Mouse (Mus musculus) midbrain, embryonic 12.5 days (tissue): ENCODE data around the gene Grip1. TPM values are rescaled to one million over a fixed set of nuclear protein-coding genes. Genes with fewer than 3 reads are reported as not detected.

ENCODE experiments used
- ATAC-seq: fragments of 200-750 bp; cut with Nextera tagmentation; 2 replicates; pipeline ENCODE4 v1.8.0; 2017; ENCODE audit warnings: low read depth, moderate TSS enrichment, moderate library complexity; ENCODE audit not compliant: low FRiP score
- H3K27ac ChIP-seq: fragments of 300-500 bp; sonication (generic); replicated peaks from 2 replicates; pipeline ENCODE4 v1.5.1; 2016; ENCODE audit warnings: mild to moderate bottlenecking
- H3K27me3 ChIP-seq: fragments of 300-500 bp; sonication (generic); 2 replicates; pipeline ENCODE4 v1.6.1; 2016; ENCODE audit warnings: mild to moderate bottlenecking
- H3K36me3 ChIP-seq: fragments of 300-500 bp; sonication (generic); 2 replicates; pipeline ENCODE4 v1.6.1; 2016
- H3K4me1 ChIP-seq: fragments of 300-500 bp; sonication (generic); 2 replicates; pipeline ENCODE4 v1.6.1; 2016
- H3K4me2 ChIP-seq: fragments of 300-500 bp; sonication (generic); replicated peaks from 2 replicates; pipeline ENCODE4 v1.6.1; 2016; ENCODE audit warnings: mild to moderate bottlenecking, moderate library complexity
- H3K4me3 ChIP-seq: fragments of 300-500 bp; sonication (generic); 2 replicates; pipeline ENCODE4 v1.5.1; 2016; ENCODE audit warnings: mild to moderate bottlenecking
- H3K9ac ChIP-seq: fragments of 300-500 bp; sonication (generic); replicated peaks from 2 replicates; pipeline ENCODE4 v1.6.1; 2016; ENCODE audit warnings: mild to moderate bottlenecking, moderate library complexity
- H3K9me3 ChIP-seq: fragments of 300-500 bp; sonication (generic); 2 replicates; pipeline ENCODE4 v1.6.1; 2016; ENCODE audit warnings: mild to moderate bottlenecking
- WGBS: fragments of 180-500 bp; shearing (Covaris S2); methylation state at CpG from one replicate; pipeline ENCODE4 v1.1.7; 2016; 5-methylcytosine and 5-hydroxymethylcytosine counted together
- polyA plus RNA-seq: library from polyadenylated mRNA; unstranded; fragments of >200 nt; fragmentation: Nextera tagmentation; extraction: Ambion mirVana; gene quantifications from 2 replicates; pipeline ENCODE4 v1.2.1, GENCODE M21; 2016

Gene Grip1
- polyA plus RNA-seq, 1 experiment from 2014 or later: 12.7 TPM

DNA sequence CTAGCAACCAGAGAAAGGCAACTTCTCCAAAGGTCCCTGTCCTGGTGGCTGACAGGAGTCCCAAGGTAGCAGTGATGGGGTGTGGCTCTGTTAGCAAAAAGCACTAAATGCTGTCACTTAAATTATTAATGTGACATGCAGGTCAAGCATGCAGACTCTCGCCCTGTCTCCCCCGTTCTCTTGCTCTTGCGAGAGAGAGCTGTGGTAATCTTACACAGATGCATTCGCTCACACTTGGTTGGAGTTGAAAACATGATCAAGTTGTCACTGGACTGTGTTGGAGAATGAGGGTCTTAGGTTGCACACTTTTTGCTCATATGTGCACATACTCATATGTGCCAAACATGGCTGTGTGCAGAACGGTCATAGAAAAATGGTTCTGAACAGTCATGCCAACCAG, 176.8 kb downstream of the Grip1 start:
- H3K4me3 ChIP-seq: no peak overlapping the region
- no peaks in the 10 kb centered on the region for H3K36me3 ChIP-seq
- ATAC-seq: no peak
- no peaks in the 10 kb centered on the region for H3K27me3 ChIP-seq
- H3K9ac ChIP-seq: no peak overlapping the region
- H3K9me3 ChIP-seq: no peaks in the 10 kb centered on the region
- no peak overlapping the region for H3K4me2 ChIP-seq
- no peaks in the 10 kb centered on the region for H3K4me1 ChIP-seq
- 91% methylated on average over 5 of the region's 5 CpGs for WGBS
- no peak overlapping the region for H3K27ac ChIP-seq

DNA sequence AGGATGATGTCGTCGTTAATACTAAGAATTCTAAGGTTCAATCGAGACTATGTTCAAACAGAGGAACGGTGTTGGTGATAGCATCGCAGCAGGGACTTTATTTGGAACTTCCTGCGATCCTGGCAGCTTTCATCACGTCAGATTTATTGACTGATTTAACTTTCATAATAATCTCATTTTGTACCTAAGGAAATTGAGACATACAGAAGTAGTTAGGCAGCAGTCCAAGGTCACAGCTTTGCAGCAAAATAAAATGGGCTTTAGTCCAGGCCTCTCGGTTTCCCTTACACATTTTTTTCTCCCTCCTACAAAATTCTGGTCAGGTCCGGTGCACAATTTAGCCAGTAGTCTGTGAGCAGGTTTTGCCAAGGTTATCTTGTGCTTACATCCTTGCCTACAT, 178.3 kb downstream of the Grip1 start:
- 89% methylated on average over 9 of the region's 9 CpGs for WGBS
- no peak for ATAC-seq

DNA sequence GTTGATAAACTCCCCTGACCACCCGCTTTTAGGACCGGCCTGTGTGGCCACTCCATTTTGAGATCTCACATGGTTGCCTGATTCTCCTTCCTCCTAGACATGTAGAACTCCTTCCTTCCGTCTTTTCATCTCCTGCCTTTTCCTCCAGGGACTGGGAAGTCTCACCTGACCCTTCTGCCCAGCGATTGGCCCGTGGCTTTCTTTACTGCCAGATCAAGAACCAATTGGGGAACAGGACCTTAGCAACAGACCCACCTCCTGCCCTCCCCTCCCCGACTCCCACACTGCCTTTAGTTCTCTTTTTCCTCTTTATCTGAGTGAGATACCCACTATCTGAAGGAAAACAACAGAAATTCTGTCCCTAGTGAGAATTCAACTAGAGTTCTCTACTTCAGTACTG, 180.9 kb downstream of the Grip1 start:
- Histone ChIP-seq H3K4me1 (no peaks in the 10 kb centered on the region), H3K36me3 (no peaks in the 10 kb centered on the region), H3K4me3 (no peak overlapping the region), H3K4me2 (no peak overlapping the region), H3K9ac (no peak overlapping the region), H3K27ac (no peak overlapping the region), H3K27me3 (no peaks in the 10 kb centered on the region), H3K9me3 (no peaks in the 10 kb centered on the region)
- no peak for ATAC-seq
- WGBS: 77% methylated on average over 6 of the region's 6 CpGs

More for the DNA sequence above, 178.3 kb downstream of the Grip1 start:
- Histone ChIP-seq H3K27ac (no peak overlapping the region), H3K27me3 (no peaks in the 10 kb centered on the region), H3K4me1 (no peaks in the 10 kb centered on the region), H3K4me3 (no peak overlapping the region), H3K4me2 (no peak overlapping the region), H3K36me3 (no peaks in the 10 kb centered on the region), H3K9ac (no peak overlapping the region), H3K9me3 (no peaks in the 10 kb centered on the region)

DNA sequence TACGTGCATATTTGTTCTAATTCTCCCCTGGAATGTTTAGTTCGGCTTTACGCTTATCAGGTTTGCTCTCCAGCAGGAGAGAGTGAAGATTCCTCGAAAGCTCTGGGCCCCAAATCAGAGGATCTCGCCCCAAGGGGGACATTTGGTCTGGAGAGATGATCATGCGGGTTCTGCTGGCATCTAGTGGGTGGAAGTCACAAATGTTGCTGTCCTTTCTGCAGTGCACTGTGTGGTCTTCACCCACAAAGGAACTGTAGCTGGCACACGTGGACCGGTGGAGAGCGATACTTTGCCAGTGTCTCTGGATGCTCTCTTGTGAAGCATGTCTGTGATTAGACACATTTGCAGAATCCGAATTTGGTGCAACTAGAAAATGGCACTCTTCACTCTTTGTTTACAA, 186.9 kb downstream of the Grip1 start:
- no peak overlapping the region for H3K27ac ChIP-seq
- WGBS: 84% methylated on average over 10 of the region's 10 CpGs
- ATAC-seq: no peak
- H3K4me3 ChIP-seq: no peak overlapping the region
- H3K4me2 ChIP-seq: no peak overlapping the region
- H3K9me3 ChIP-seq: no peaks in the 10 kb centered on the region
- H3K9ac ChIP-seq: no peak overlapping the region
- no peaks in the 10 kb centered on the region for H3K36me3 ChIP-seq
- peaks cover 19% of the 10 kb centered on the region for H3K4me1 ChIP-seq
- no peaks in the 10 kb centered on the region for H3K27me3 ChIP-seq

DNA sequence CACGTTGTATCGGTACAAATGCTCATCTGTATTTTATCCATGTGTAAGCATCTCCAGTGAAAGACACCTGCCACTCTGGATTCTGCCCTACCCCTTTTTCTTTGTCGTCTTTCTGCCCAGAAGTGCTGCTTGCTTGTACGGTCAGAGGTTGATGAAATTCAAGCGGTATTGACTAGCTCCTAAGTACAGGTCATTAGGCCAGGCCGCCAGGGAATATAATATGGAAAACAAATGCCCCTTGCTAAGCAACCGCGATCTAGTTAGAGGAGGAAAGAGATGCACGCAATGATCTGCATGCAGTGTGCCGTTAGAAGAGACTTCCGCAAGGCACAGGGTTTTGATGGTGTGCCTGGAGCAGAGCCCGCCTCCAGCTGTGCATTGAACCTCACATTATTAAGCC, 187.4 kb downstream of the Grip1 start:
- H3K4me2 ChIP-seq: no peak overlapping the region
- no peaks in the 10 kb centered on the region for H3K9me3 ChIP-seq
- no peaks in the 10 kb centered on the region for H3K27me3 ChIP-seq
- 55% methylated on average over 12 of the region's 12 CpGs for WGBS
- no peak overlapping the region for H3K27ac ChIP-seq
- no peak overlapping the region for H3K4me3 ChIP-seq
- no peak overlapping the region for H3K9ac ChIP-seq
- no peak for ATAC-seq
- H3K36me3 ChIP-seq: no peaks in the 10 kb centered on the region
- peaks cover 19% of the 10 kb centered on the region for H3K4me1 ChIP-seq

DNA sequence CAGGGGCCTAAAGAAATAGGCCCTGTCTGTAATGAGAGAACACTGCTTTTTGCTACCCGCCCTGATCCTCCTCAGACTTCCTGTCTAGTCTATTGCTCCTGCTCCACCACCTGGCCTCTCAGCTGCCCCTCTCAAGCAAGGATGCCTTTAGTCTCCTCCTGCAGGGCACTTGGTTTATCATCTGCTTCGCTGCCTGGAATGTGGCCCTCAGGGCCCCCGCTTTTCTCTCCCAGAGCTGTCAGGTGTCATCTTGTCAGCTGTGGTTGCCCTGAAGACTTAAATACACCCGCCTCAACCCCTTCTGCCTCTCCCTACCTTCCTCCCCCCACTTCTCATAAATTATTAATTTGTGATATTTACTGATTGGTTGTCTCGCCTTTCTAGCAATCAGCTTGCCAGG, 190.7 kb downstream of the Grip1 start:
- Histone ChIP-seq H3K36me3 (no peaks in the 10 kb centered on the region), H3K9me3 (no peaks in the 10 kb centered on the region), H3K4me2 (no peak overlapping the region), H3K4me1 (peaks cover 19% of the 10 kb centered on the region), H3K27me3 (no peaks in the 10 kb centered on the region), H3K27ac (no peak overlapping the region), H3K9ac (no peak overlapping the region), H3K4me3 (no peak overlapping the region)
- WGBS: 46% methylated on average over 5 of the region's 5 CpGs
- peak; percentile 58 for ATAC-seq

DNA sequence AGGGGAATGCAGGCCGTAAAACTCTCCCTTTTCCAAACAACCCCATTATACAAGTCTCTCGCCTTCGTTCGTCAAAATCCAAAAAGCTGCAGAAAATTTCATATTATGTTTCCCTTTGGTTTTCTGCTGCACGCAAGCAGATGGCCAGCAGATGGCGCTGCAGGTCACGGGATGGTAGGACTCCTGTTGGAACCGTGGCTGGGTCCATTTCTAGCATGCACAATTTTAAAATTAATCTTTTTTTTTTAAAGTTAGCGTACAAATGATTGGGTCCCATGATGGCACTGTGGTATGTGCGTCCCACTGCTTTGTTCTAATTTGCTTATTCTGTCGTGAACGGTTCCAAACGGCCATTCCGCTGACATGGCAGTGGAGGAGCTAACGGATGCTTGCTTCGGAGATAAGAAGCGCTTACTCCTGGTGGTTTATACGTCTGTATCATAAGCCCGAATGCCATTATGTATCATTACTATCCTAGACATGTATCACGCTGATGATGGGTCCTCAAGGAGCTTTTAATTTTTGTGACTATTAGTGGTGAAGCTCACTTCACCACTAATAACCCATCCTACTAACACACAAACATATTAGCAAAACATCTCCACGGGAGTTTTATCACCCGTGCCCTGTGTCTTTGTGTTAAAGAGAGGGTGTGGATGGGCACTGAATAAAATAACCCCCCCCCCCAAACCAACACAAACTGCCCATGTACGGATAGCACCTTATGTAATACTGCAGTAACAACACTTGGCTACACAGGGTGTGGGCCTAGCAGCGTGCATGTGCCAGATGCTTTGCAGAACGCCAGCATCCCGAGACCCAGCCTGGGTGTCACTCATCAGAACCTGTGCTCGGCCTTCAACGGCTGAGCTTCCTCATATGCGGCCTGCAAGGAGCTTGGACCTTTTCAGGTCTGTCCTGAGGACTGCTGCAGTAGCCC, 193.1 kb downstream of the Grip1 start:
- H3K27ac ChIP-seq: no peak overlapping the region
- H3K9ac ChIP-seq: no peak overlapping the region
- H3K36me3 ChIP-seq: no peaks in the 10 kb centered on the region
- peak; percentile 34; the same call in 1 of the 2 replicates for ATAC-seq
- H3K4me3 ChIP-seq: no peak overlapping the region
- WGBS: 66% methylated on average over 29 of the region's 29 CpGs
- H3K4me1 ChIP-seq: peaks cover 15% of the 10 kb centered on the region; the same call in 1 of the 2 replicates
- no peaks in the 10 kb centered on the region for H3K27me3 ChIP-seq
- no peaks in the 10 kb centered on the region for H3K9me3 ChIP-seq
- H3K4me2 ChIP-seq: no peak overlapping the region

DNA sequence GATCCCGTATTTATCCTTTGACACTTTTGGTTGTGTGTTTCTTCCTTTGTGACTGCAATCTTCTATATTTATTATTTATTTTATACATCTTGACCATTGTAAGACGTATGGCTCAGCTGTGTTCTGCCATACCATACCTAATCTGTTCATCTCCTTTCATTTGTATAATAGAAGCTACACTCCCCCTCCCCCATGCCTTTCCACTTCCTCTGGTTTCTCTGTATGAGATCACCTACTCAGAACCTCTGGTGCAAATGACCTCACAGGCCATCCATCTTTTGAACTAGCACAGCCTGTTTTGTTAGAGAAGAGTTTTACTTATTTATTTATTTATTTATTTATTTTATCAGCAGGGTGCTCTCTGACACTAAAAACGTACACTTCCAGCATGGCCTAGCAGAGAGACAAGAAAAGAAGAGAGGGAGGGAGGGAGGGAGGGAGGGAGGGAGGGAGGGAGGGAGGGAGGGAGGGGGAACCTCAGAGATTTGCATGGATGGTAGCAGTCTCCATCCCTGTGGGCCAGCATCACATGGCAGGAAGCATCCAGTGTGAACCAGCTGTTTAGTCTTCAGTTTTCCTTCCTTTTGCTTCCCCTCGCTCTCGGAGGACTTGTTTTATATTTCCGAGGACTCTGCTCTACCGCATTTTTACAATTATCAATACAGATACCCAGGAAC, 207.2 kb downstream of the Grip1 start:
- no peaks in the 10 kb centered on the region for H3K27me3 ChIP-seq
- H3K4me1 ChIP-seq: 0 out of 2 replicates have a peak, but pooled peaks cover 5% of the 10 kb centered on the region
- H3K9me3 ChIP-seq: 0 out of 2 replicates have a peak, but pooled peaks cover 6% of the 10 kb centered on the region
- no peaks in the 10 kb centered on the region for H3K36me3 ChIP-seq
- H3K4me3 ChIP-seq: no peak overlapping the region
- H3K27ac ChIP-seq: no peak overlapping the region
- no peak overlapping the region for H3K9ac ChIP-seq
- H3K4me2 ChIP-seq: no peak overlapping the region
- 59% methylated on average over 7 of the region's 7 CpGs for WGBS
- ATAC-seq: peak; percentile 65; the same call in 1 of the 2 replicates

DNA sequence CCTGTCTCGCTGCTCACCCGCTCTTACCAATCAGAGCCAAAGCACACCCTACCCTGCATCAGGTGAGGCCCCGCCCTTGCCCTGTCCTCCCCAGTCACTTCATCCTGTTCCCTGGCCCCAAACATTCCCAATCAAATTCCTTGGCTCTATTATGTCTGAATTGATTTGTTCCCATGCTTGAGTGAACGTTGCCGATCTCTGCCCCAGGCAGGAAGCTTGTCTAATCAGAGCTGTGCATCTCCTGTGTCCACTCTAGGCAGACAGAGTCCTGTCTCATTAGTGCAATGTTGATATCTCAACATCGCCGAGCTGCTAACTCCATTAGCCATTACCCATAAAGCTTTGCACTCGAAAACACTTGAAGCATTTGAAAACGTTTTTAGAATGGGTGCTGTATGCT, 210.0 kb downstream of the Grip1 start:
- no peaks in the 10 kb centered on the region for H3K27me3 ChIP-seq
- no peak overlapping the region for H3K4me3 ChIP-seq
- 0 out of 2 replicates have a peak, but pooled peaks cover 5% of the 10 kb centered on the region for H3K4me1 ChIP-seq
- WGBS: 87% methylated on average over 9 of the region's 9 CpGs
- H3K36me3 ChIP-seq: no peaks in the 10 kb centered on the region
- H3K9me3 ChIP-seq: no peaks in the 10 kb centered on the region
- H3K27ac ChIP-seq: no peak overlapping the region
- H3K9ac ChIP-seq: no peak overlapping the region
- no peak for ATAC-seq
- no peak overlapping the region for H3K4me2 ChIP-seq

DNA sequence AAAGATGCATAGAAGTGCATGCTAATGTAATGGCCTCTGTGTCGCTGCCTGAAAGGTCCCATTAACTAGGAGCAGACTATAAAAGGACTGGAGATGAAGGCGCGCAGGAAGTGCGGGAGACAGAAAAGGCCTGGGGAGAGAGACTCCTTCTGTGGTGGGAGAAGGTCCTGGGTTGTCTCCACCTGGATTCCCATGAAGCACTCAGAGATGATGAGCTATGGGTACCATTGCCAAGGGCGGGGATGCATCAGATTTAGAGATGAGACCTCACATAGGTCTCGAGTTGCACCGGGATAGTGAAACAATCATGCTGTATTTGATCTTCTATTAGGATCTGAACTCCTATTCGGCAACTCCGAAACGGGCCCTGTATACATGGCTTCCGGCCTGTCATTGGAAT, 212.8 kb downstream of the Grip1 start:
- H3K27me3 ChIP-seq: no peaks in the 10 kb centered on the region
- no peak for ATAC-seq
- no peak overlapping the region for H3K4me2 ChIP-seq
- H3K9ac ChIP-seq: no peak overlapping the region
- no peaks in the 10 kb centered on the region for H3K9me3 ChIP-seq
- no peak overlapping the region for H3K4me3 ChIP-seq
- WGBS: 85% methylated on average over 11 of the region's 11 CpGs
- no peak overlapping the region for H3K27ac ChIP-seq
- no peaks in the 10 kb centered on the region for H3K4me1 ChIP-seq
- no peaks in the 10 kb centered on the region for H3K36me3 ChIP-seq

DNA sequence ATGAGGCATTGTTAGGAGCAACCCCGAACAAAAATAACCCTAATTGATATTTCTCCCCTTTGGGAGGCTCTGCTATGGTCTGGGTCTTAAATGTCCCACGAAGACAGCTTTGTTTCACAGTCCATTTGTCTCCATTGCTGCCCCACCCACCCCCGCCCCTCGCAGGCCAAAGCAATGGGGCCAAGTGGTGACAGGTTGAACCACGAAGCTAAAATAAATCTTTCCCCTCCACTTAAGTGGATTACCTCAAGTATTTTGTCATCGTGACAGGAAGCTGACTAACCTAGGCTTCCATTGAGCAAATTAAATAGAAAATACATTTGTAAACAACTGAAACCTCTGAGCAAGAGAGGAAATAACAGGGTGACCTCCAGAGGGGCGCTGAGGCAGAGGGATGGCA, 216.8 kb downstream of the Grip1 start:
- Histone ChIP-seq H3K9me3 (no peaks in the 10 kb centered on the region), H3K9ac (no peak overlapping the region), H3K27ac (no peak overlapping the region), H3K27me3 (no peaks in the 10 kb centered on the region), H3K4me3 (no peak overlapping the region), H3K4me2 (no peak overlapping the region), H3K36me3 (no peaks in the 10 kb centered on the region), H3K4me1 (peaks cover 2% of the 10 kb centered on the region; the same call in 1 of the 2 replicates)
- ATAC-seq: no peak
- WGBS: 64% methylated on average over 7 of the region's 7 CpGs

DNA sequence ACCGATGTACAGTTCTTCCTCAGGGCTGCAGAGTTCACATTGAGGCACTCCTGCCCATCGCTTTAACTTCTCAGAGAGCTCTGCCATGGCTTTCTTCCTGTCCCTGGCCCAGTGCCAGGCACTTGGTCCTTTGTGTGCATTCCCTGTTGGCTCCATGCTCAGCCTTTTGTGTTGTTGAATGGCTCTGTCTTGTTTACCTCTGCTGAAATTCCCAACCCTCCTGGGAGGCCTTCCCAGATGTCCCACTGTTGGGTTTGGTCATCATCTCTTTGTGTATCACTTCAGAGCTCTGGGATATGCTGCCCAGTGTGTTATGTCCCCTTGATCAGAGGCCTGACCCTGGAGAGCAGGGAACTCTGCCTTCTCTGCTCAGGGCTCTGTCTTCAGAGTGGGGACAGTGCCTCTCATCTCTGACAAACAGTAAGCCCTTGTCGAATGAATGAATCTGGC, 230.8 kb downstream of the Grip1 start:
- 49% methylated on average over 3 of the region's 3 CpGs for WGBS

More for the DNA sequence above, 230.8 kb downstream of the Grip1 start:
- H3K9ac ChIP-seq: no peak overlapping the region
- no peaks in the 10 kb centered on the region for H3K27me3 ChIP-seq
- peak; percentile 68 for ATAC-seq
- H3K9me3 ChIP-seq: no peaks in the 10 kb centered on the region
- H3K4me3 ChIP-seq: no peak overlapping the region
- peaks cover 29% of the 10 kb centered on the region for H3K4me1 ChIP-seq
- peak overlapping the region; percentile 54 for H3K27ac ChIP-seq
- no peaks in the 10 kb centered on the region for H3K36me3 ChIP-seq
- no peak overlapping the region for H3K4me2 ChIP-seq
